Mouse (Mus musculus) ovary, postnatal 14 days (tissue): ENCODE measurements around the gene 6430531B16Rik.

Experiments
- DNase-seq: peaks from one replicate; pipeline ENCODE4 v3.0.0; 2022; ENCODE audit warnings: low spot score

6430531B16Rik gene

DNA sequence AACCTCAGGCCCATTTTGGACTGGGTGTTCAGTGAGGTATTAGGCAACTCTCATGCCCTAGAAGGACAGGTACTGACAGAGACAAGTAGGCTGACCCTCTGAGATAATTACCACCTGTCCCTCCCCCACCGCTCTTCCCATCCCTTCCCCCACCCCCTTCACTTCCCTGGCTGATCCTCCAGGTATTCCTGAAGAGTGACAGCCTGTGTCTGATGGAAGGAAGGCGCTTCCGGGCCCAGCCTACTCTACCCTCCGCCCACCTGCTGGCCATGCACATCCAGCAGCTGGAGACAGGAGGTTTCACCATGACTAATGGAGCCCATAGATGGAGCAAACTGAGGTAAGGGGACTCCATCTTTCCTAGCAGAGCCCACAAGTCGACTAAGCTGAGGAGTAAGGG, 40.7 kb downstream of the 6430531B16Rik start:
- no peak for DNase-seq

DNA sequence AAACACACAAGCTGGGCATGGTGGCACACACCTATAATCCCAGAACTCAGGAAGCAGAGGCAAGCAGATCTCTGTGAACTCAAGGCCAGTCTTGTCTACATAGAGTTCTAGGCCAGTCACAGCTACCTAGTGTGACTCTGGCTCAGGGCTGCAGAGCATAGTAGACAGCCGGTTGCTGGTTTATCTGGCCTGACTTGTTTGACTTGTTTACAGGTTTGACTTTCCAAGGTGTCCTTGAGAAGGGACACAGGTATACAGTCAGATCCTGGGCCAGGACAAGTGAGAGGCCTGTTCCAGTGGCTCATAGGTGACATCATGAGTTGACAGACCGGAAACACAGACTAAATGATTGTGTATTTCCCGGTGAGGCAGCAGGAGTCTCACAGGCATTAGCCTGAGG, 41.4 kb downstream of the 6430531B16Rik start:
- no peak for DNase-seq

DNA sequence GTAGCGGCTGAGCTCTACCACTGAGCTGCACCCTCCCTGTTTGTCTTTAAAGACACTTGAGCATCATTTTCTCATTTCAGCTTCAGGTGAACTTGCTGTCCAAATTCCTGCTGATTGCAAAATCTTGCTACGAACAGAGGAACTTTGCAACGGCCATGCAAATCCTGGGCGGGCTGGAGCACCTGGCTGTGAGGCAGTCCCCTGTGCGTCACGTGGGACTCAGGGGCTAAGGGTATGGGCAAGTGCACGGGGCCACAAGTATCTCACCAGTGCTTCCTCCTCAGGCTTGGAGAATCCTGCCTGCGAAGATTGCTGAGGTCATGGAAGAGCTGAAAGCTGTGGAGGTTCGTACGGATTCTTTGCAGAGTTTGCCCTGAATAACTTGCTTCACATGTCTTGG, 41.9 kb downstream of the 6430531B16Rik start:
- DNase-seq = no peak

DNA sequence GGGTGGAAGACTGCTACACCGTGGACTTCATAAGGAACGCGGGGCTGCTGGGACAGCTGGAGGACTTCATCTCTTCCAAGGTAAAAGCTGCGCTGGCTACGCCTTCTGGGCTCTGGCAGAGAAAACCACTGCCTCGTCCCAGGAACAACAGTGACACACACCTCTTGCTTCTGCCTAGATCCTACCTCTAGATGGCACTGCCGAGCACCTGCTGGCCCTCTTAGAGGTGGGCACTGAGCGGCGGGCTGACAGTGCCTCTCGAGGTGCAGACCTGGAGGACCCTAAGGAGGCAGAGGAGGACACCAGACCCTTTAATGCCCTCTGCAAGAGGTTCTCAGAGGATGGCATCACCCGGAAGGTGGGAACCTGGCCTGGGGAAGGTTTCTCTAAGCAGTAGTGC, 47.8 kb downstream of the 6430531B16Rik start:
- DNase-seq = no peak
